Mouse (Mus musculus): ENCODE data around the gene Hras. TPM values are rescaled to one million over a fixed set of nuclear protein-coding genes. Genes with fewer than 3 reads are reported as not detected.

The Hras gene
- 25.0 TPM for polyA plus RNA-seq (2017; shearing (Covaris generic))

DNA sequence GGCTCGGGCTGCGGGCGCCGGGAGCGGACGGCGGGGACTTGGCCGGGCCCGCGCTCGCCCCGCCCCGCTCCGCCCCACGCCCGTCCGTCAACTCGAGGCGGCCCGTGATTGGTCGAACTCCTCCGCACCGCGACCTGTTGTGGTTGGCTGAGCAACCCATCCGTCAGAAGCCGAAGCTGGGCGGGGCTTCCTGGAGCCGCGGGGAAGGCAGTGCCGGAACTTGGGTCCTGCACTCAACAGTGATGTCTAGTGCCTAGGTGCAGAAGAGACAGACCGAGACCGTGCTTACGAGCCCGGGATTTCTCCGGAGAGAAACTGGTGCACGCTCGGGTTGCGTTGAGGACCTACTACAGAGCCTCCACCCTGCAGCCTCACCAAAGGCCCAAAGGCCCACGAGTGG is at the start of gene Hras, which contains the start of gene Lrrc56:
TSS of gene Hras (minus strand) at position 58 of the 400 bp plus-strand sequence.
TSS of gene Lrrc56 (plus strand) at position 210 of the 400 bp plus-strand sequence.

DNA sequence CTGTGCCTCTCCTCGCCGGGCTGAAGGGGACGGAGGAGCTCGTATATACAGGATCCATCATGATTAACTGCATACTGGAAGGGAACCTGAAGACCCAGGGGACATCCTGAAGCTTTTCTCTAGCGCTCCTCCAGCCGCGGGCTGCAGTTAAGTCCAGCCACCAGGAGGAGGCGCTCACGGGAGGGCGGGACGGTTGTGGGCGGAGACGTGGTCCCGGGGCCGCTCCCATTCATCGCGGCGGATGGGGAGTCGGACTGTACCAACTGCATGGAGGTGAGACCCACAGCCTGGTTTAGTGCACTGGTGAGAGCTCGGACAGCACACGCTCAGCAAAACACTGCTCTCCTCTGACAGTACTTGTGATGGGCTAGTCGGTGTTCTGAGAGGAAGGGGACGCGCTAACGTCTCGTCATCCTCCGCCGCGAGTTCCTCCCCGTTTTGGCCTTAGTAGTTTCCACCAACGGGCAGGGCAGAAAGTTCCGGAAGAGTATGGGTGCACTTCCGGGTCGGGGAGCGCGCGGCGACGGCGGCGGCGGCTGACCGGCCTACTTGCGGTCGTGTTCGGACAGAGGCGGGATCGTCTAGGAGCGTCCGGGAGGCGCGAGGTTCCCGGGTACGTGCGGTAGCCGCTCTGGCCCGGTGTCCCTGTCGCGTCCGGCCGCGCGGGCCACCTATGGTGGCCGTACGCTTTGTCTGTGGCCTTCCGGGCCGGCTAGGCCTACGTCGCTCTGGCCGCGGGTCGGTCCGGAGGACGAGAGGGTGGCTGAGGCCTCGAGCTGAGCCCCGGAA is 34.7 kb upstream of the Hras start, which contains the start of gene Phrf1:
TSS of gene Phrf1 (plus strand) at position 506 of the 789 bp plus-strand sequence.

DNA sequence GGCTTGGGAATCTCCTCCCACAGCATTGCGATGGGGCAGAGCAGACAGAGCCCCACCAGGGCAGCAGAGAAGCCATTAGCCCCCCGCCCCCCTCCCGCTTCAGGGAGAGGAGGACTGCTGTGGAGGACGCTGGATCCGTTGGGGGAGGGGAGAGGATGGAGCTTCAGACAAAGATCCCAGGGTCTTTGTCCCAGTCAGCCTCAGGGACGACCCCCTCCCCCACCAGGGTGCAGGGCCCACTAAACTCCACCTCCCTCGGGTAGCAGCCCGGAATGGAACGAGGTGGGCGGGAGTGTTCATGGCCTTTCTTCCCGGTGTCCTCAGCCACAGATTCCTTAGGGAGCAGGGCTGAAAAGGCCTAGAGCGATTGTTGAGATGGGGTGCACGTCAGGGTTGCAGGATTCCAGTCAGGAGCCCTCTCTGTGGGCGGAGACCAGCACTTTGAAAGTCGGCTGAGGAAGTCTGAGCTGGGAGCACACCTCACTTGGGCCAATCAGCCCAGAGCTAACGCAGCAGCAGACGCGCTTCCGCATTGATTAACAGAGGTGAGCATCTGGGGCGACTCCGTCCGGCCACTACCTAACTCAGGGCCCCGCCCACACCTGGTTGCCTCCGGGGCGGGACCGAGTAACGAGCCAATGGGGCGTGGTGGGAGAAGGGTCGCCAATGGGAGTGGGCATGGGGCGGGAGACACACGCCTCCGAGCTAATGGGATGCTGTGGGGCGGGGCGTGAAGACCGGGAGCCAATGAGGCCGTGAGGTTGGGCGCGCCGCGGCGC is 21.5 kb upstream of the Hras start, which contains the start of gene Rassf7:
TSS of gene Rassf7 (plus strand) at position 760 of the 779 bp plus-strand sequence.

DNA sequence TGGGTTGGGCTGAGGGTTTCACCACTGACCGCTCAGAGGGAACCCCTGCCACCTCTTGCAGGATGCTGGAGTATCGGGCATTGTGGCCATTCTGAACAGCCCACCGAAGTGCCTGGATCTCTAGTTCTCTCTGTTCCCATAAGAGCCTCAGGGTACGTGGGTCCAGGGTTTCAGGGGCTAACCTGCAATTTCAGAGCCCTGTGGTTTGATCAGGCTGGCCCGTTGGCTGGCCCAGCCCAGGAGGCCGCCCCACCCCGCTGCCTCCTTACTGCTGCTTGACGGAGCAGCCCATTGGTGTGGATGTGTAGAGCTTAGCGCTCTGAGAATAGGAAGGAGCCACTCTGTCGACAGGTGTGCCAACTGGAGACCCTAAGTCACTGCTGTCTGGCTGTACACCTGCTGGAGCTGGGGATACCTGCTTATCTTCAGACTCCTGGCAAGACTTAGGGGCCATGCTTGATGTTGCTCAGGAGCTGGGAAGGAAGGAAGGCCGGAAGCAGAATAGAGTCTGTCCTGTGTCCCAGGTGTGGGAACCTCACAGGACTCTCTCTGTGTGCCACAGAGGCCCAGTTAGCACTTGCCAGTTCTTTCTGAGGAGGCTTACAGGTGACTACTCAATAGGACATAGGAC is 19.9 kb upstream of the Hras start, which contains the start of gene Lmntd2:
TSS of gene Lmntd2 (minus strand) at position 476 of the 631 bp plus-strand sequence.

DNA sequence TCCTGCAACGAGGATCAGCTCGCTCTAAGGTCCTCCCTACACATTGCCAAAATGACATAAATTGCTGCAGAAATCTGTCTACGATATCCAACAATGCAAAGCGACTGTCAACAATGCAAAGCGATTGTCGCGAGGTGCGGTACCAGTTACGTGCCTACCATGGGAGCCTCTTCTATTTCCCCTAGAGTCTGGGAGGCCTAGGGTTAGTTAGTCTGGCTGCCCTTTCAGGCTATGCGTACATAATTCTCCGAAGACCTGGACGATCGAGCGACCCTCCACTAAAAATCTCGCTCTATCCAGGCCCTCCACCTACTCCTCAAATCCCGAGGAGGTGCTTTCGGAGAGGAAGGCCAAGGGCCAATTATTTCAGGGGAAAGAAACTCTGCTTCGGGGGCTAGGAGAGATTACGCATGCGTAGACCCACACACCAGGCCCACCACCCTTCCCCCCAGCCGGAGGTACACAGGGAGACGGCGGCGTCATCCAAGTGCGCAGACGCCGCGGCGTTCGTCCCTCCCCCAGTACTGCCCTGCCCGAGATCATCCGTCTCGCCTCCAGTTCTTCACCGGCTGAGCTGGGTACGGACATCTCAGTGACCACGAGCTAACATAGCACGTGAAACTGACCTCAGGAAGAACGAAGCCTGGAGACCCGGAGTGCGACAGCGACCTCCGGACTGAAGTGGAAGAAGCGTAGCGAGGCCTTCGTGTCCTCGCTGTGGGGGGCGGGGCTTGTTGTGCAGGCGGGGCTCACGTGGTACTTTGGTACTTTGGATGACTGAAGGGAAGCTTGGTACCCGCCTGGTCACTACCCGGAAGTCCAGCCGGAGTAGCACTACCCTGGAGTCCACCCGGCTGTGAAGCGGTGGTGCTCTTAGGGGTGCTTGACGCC is 21.4 kb downstream of the Hras start, which contains the start of gene Rnh1:
TSS of gene Rnh1 (minus strand) at position 742 of the 891 bp plus-strand sequence.

Other genes with a start within 250 kb of the Hras start
- gene Ifitm5, start 243.7 kb downstream of the Hras start, polyA plus RNA-seq (2017; shearing (Covaris generic)): not detected
- not detected for gene Gm45717, start 238.1 kb downstream of the Hras start, polyA plus RNA-seq (2017; shearing (Covaris generic))
- 19.8 TPM for gene Ifitm2, start 238.0 kb downstream of the Hras start, polyA plus RNA-seq (2017; shearing (Covaris generic))
- gene Ifitm1, start 226.8 kb downstream of the Hras start, polyA plus RNA-seq (2017; shearing (Covaris generic)): 8.4 TPM
- 9.4 TPM for gene Ifitm3, start 183.2 kb downstream of the Hras start, polyA plus RNA-seq (2017; shearing (Covaris generic))
- gene Ifitm6, start 176.1 kb downstream of the Hras start, polyA plus RNA-seq (2017; shearing (Covaris generic)): not detected
- not detected for gene Gm17387, start 164.9 kb downstream of the Hras start, polyA plus RNA-seq (2017; shearing (Covaris generic))
- gene B4galnt4, start 132.9 kb downstream of the Hras start, polyA plus RNA-seq (2017; shearing (Covaris generic)): 19.2 TPM
- gene Pkp3, start 115.8 kb downstream of the Hras start, polyA plus RNA-seq (2017; shearing (Covaris generic)): 186 TPM
- gene Sigirr, start 93.4 kb downstream of the Hras start, polyA plus RNA-seq (2017; shearing (Covaris generic)): 69.4 TPM
- gene Ano9, start 76.2 kb downstream of the Hras start, polyA plus RNA-seq (2017; shearing (Covaris generic)): not detected
- 4.1 TPM for gene Ptdss2, start 71.6 kb downstream of the Hras start, polyA plus RNA-seq (2017; shearing (Covaris generic))
- 81.9 TPM for gene Rnh1, start 21.1 kb downstream of the Hras start, polyA plus RNA-seq (2017; shearing (Covaris generic))
- 2.7 TPM for gene Lrrc56, start 152 bp upstream of the Hras start, polyA plus RNA-seq (2017; shearing (Covaris generic))
- gene Lmntd2, start 20.1 kb upstream of the Hras start, polyA plus RNA-seq (2017; shearing (Covaris generic)): 13.5 TPM
- 6.5 TPM for gene Rassf7, start 21.9 kb upstream of the Hras start, polyA plus RNA-seq (2017; shearing (Covaris generic))
- gene Phrf1, start 34.8 kb upstream of the Hras start, polyA plus RNA-seq (2017; shearing (Covaris generic)): 95.3 TPM
- gene Irf7, start 72.5 kb upstream of the Hras start, polyA plus RNA-seq (2017; shearing (Covaris generic)): 405 TPM
- gene Cdhr5, start 82.8 kb upstream of the Hras start, polyA plus RNA-seq (2017; shearing (Covaris generic)): not detected
- gene Sct, start 85.1 kb upstream of the Hras start, polyA plus RNA-seq (2017; shearing (Covaris generic)): not detected
- gene Drd4, start 98.0 kb upstream of the Hras start, polyA plus RNA-seq (2017; shearing (Covaris generic)): not detected
- gene Deaf1, start 133.7 kb upstream of the Hras start, polyA plus RNA-seq (2017; shearing (Covaris generic)): 53.6 TPM
- gene Tmem80, start 133.7 kb upstream of the Hras start, polyA plus RNA-seq (2017; shearing (Covaris generic)): 23.2 TPM
- 0.23 TPM for gene Eps8l2, start 144.9 kb upstream of the Hras start, polyA plus RNA-seq (2017; shearing (Covaris generic))
- 201 TPM for gene Taldo1, start 198.2 kb upstream of the Hras start, polyA plus RNA-seq (2017; shearing (Covaris generic))
- 23.2 TPM for gene Gatd1, start 220.1 kb upstream of the Hras start, polyA plus RNA-seq (2017; shearing (Covaris generic))
- not detected for gene Cend1, start 235.5 kb upstream of the Hras start, polyA plus RNA-seq (2017; shearing (Covaris generic))
- 51.0 TPM for gene Slc25a22, start 243.9 kb upstream of the Hras start, polyA plus RNA-seq (2017; shearing (Covaris generic))

Data from effector memory CD4-positive, alpha-beta T cell, adult 7 months (primary cell).